Mouse (Mus musculus) sigmoid colon, adult 10 weeks (tissue): ENCODE measurements around the gene Derl3. TPM values are rescaled to one million over a fixed set of nuclear protein-coding genes. Genes with fewer than 3 reads are reported as not detected.

Source experiments
- polyA plus RNA-seq: library from polyadenylated mRNA; stranded (reverse); fragments of 350-450 nt; fragmentation: Illumina TruSeq; extraction: RNeasy Lipid Tissue Mini Kit (QIAGEN cat#74804); gene quantifications from one replicate; pipeline ENCODE4 v1.2.3, GENCODE M21; 2014; ENCODE audit warnings: low read depth, low replicate concordance

Derl3 gene
- polyA plus RNA-seq, result not detected

DNA sequence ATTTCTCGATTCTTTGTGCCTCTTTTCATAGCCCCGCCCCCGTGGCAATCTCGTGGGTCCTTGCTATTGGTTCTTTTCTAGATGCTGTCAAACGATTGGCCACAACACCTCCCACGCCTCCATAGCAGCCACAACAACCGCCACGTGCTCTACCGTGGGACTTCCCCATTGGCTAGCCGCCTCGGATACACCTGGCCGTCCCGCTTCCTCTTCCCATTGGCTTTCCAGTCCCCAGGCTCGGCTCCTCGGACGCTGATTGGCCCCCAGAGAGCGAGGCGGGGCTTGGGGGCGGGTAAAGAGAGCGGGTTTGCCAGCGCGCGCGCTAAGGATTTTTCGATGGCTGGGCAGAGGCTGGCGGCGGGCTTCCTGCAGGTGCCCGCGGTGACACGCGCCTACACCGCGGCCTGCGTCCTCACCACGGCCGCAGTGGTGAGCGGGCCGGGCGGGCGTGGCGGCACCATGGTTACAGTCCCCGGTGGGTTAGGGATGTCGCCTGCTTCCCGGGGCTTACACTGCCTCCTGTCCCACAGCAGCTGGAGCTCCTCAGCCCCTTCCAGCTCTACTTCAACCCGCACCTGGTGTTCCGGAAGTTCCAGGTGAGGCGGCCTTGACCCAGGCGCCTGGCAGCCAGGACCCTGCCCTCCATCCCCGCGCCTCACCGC lies at the start of gene Derl3:
Gene Derl3, plus strand, starts transcription at position 325 of the 662 bp plus-strand sequence.

DNA sequence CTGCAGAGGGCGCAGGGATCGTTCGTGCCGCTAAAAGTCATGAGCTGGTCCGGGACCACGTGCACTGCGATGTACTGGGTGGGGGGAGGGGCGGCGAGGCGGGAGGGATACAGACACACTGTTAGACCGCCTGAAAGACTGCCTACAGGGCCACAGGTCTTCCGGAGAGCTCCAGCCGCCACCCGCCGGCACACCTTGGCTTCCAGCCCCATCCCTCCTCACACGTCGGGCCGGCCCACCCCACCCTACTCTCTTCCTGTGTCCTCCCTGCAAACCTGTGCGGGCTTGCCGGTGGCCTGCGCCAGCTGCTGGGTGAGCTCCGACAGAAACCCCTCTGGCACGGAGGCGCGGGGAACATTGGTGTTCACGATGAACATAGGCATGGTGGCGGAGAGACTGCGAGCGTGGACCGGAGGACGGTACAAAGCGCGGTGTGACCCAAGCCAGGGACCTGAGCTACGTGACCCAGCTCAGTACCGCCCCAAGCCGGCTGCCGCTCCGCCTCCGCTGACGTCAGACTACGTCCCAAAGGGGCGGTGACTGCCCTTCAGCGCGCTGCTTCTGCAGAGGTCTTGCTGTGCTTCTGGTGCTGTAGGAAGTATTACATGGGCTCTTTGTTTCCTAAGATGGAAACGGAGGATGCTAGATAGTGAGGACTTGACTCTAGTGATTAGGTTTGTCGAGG lies 33.3 kb upstream of the Derl3 start, which contains the start of gene Mif:
Gene Mif, minus strand, starts transcription at position 455 of the 685 bp plus-strand sequence.

DNA sequence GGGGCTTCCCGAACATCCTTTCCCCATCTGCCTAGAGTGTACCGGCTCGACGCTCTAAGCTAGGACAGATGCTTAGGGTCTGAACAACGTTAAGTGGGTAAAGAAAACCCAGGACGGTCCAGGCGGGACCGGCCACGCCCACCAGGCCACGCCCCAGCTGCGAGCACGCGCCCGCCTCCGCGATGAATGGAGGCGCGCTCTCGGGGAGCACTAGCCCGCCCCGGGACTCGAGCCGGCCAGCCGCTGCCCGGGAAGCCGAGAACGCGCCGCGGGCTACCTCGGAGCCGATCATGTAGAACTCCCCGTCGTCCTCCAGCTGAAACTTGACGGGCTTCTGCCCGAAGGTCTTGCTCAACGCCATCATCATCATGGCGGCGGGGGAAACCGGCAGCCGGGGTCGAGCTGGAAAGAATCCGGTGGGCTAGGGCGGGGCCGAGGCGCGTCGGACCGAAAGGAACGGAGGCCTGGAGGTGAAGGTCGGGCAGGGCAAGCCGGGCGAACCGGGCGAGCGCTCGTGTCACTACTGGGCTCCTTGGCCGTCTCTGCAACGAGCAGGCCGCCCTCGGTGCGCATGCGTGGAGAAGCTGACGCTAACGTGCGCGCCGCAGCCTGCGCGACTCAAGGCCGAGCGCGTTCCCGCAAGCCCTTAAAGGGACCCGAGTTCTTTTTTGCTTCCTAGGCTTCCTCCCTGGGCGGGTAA lies 28.0 kb downstream of the Derl3 start, which contains the start of gene Smarcb1:
Gene Smarcb1, minus strand, starts transcription at position 592 of the 700 bp plus-strand sequence.

DNA sequence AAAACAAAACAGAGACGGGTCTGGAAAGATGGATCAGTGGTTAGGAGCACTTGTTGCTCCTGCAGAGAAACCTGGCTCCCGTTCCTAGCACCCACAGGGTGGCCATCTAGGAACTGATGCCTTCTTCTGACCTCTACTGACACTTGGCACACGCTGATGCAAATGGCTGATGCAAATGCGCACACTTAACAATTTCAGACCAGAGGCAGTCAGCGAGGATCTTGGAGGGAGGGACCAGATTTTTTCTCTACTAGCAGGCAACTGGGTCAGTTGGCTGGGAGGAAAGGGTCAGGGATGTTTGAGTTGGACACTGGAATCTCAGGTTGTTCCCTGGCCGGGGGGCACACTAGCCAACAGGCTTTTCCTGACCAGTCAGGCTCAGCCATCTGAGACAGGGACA lies 39.7 kb downstream of the Derl3 start, which contains the start of gene Chchd10:
Gene Chchd10, plus strand, starts transcription at position 240 of the 400 bp plus-strand sequence.

DNA sequence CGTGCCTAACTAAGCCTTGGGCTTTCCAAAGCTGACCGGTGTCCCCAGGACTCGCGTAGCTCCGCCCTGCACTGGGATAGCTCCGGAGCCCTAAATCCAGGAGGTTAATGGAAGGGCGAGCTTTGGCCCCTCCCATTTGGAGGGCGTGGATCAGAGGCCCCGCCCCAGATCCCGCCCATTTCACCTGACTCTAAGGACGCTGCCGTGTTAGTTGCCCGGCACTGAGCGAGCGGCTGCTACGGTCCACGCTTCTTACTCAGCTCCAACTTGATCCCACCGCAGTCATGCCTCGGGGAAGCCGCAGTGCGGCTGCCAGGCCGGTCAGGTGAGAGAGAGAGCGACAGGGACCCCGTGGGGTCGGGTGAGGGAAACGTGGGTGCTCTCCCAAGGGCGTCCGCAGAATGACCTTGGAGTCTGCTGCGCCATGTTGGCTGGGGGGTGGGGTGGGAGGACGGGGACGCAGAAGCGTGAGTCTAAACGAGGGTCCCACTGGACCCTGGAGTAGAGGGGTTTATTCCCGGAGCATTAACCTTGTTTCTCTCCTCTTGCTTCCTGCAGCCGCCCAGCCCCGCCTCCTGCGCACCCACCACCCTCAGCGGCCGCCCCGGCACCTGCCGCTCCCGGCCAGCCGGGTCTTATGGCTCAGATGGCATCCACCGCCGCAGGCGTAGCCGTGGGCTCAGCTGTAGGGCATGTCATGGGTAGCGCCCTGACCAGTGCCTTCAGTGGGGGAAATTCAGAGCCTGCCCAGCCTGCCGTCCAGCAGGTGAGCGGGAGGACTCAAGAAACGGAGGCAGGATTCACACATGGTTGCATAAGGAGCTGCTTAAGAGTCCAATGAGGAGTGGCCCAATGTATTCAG lies 42.7 kb downstream of the Derl3 start, which contains the start of gene Mmp11:
Gene Mmp11, minus strand, starts transcription at position 817 of the 862 bp plus-strand sequence.

DNA sequence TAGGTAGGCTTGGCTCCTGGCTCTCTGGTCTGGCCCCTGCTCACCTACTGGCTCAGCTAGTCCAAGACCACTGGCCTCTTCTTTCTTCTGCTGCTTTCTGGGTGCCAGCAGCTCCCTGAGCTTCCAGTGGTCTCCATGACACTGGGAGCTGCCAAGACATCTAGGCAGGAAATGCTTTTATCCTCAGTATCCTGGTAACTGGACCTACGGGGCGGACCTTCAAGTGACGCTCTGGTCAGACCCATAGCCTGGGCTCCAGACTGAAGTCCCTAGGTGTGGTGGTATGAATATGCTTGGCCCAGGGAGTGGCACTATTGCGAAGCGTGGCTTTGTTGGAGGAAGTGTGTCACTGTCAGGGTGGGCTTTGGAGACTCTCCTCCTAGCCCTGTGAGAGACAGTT lies 47.3 kb downstream of the Derl3 start, which contains the start of gene Gm867:
Gene Gm867, minus strand, starts transcription at position 153 of the 400 bp plus-strand sequence.

DNA sequence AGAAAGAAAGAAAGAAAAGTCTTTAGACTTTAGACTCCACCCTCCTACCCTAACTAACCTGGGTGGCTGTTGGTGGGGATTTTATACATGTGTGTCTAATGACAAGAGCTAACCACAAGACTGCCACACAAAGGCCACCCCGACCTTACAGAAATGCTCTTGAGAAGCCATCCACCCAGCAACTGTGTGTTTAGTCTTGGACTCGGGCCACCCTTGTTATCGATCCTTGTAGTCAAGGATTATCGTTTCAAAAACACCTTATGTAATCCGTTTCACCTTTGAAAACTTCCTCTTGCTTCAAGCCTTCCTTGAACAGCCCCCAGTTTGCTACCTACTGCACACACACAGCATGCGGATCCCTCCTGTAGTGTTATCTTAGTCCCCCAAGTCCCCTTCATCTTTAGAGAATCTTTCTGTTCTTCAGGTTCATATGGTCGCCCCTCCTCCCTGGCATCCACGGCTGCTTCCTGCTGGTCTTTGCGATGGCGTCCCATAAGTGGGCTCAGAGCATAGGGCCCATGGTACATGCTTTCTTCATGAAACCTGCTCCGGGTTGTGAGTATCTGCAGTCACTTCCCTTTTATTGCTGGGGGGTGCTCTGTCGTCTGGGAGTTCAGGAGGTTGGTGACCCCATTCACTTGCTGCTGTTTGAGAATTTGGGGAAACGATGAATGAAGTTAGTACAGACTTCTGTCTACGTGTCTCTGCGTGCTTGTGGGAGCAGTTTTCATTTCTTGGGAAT lies 49.7 kb downstream of the Derl3 start, which contains the start of gene Vpreb3:
Gene Vpreb3, plus strand, starts transcription at position 322 of the 742 bp plus-strand sequence.

Other genes starting within 250 kb of the Derl3 start
- gene Susd2, start 249.4 kb upstream of the Derl3 start, polyA plus RNA-seq, result 1.7 TPM
- 4.6 TPM for gene Cabin1, start 129.1 kb upstream of the Derl3 start, polyA plus RNA-seq
- 1.3 TPM for gene Ddt, start 120.0 kb upstream of the Derl3 start, polyA plus RNA-seq
- not detected for gene Gm20441, start 112.5 kb upstream of the Derl3 start, polyA plus RNA-seq
- 56.7 TPM for gene Gstt3, start 112.0 kb upstream of the Derl3 start, polyA plus RNA-seq
- 4.0 TPM for gene Gstt1, start 94.8 kb upstream of the Derl3 start, polyA plus RNA-seq
- not detected for gene Gstt4, start 70.9 kb upstream of the Derl3 start, polyA plus RNA-seq
- 13.0 TPM for gene Gstt2, start 56.0 kb upstream of the Derl3 start, polyA plus RNA-seq
- not detected for gene Mif, start 33.2 kb upstream of the Derl3 start, polyA plus RNA-seq
- gene Smarcb1, start 28.2 kb downstream of the Derl3 start, polyA plus RNA-seq, result 10.9 TPM
- gene Chchd10, start 39.7 kb downstream of the Derl3 start, polyA plus RNA-seq, result 21.3 TPM
- 1.0 TPM for gene Mmp11, start 43.1 kb downstream of the Derl3 start, polyA plus RNA-seq
- not detected for gene Gm867, start 47.3 kb downstream of the Derl3 start, polyA plus RNA-seq
- gene Vpreb3, start 49.6 kb downstream of the Derl3 start, polyA plus RNA-seq, result not detected
- gene Gm5134, start 61.1 kb downstream of the Derl3 start, polyA plus RNA-seq, result not detected
- gene Zfp280b, start 139.2 kb downstream of the Derl3 start, polyA plus RNA-seq, result 12.6 TPM
- gene Slc5a4b, start 217.5 kb downstream of the Derl3 start, polyA plus RNA-seq, result 0.22 TPM